ENCODE assay signal across 40 mouse cellular contexts in the genomic region with DNA sequence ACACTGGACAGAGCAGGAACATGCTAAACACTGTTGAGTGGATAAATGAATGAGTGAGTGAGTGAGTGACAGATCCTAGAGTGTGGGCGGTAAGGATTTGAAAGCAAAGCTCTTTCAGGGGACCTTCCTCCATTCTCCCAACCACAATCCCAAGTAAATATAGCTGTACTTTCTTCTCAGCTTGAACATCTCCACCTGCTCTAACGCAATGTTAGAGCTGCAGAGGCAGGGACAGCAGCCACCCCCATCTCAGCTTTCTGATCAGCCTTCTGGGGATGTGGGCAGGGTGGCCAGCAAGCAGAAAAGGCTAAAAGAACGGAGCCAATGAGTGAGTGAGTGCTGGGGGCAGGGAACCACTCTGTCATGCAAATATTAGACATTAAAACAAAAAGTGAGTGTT. TPM values are rescaled to one million over a fixed set of nuclear protein-coding genes. Genes with fewer than 3 reads are reported as not detected.
"Had no signal": no experiment of that assay in that cellular context is flagged by ENCODE, and none has a peak within 500 bp of the region (broad histone marks: within the 10 kb centered on the region; RNA-seq: fewer than 3 reads in every experiment).

No protein-coding gene starts in this region.

- H3K27me3 ChIP-seq: embryonic facial prominence, embryonic 12.5 days; embryonic facial prominence, embryonic 15.5 days; forebrain, embryonic 12.5 days; forebrain, embryonic 13.5 days; forebrain, embryonic 15.5 days had no signal

- ATAC-seq: forebrain, embryonic 13.5 days; forebrain, embryonic 14.5 days; forebrain, embryonic 15.5 days; forebrain, embryonic 16.5 days; forebrain, postnatal 0 days had no signal

- DNase-seq: cerebellum, adult 2 months; cerebellum, adult 8-10 months; cerebellum, adult 9-10 months; cerebellum, adult 9-11 months; cerebellum, postnatal 10 days; cerebellum, postnatal 14 days; cerebellum, postnatal 25 days; cerebellum, postnatal 36 days; embryo, embryonic 11 days; forebrain, postnatal 0 days; gastrocnemius, adult 2 months; gastrocnemius, postnatal 10 days; gastrocnemius, postnatal 14 days; gastrocnemius, postnatal 25 days; gastrocnemius, postnatal 36 days; heart, adult 18-20 months; heart, adult 2 months had no signal

- H3K36me3 ChIP-seq: embryonic facial prominence, embryonic 10.5 days; embryonic facial prominence, embryonic 12.5 days; embryonic facial prominence, embryonic 13.5 days; embryonic facial prominence, embryonic 15.5 days; forebrain, embryonic 10.5 days; forebrain, embryonic 12.5 days; forebrain, embryonic 15.5 days; heart, embryonic 10.5 days had no signal

- H3K4me3 ChIP-seq: embryonic facial prominence, embryonic 10.5 days; embryonic facial prominence, embryonic 12.5 days; embryonic facial prominence, embryonic 13.5 days; embryonic facial prominence, embryonic 15.5 days; erythroblast, embryonic 14.5 days; forebrain, embryonic 10.5 days; forebrain, embryonic 12.5 days; forebrain, embryonic 13.5 days; forebrain, embryonic 15.5 days; gastrocnemius, adult 2 months; heart, adult 2 months; heart, embryonic 10.5 days had no signal

- H3K4me1 ChIP-seq: embryonic facial prominence, embryonic 12.5 days; embryonic facial prominence, embryonic 15.5 days; forebrain, embryonic 10.5 days; forebrain, embryonic 12.5 days; forebrain, embryonic 13.5 days; heart, embryonic 10.5 days had no signal

- H3K27ac ChIP-seq: embryonic facial prominence, embryonic 10.5 days; embryonic facial prominence, embryonic 12.5 days; embryonic facial prominence, embryonic 13.5 days; embryonic facial prominence, embryonic 15.5 days; forebrain, embryonic 10.5 days; forebrain, embryonic 12.5 days; forebrain, embryonic 13.5 days; forebrain, embryonic 15.5 days; gastrocnemius, adult 2 months; heart, adult 2 months; heart, embryonic 10.5 days had no signal

RNA-seq across cellular contexts. Expression of a gene that starts 38.0 kb away (rescaled TPM):
- total RNA-seq: granulocyte monocyte progenitor cell, adult 5-6 weeks had no signal
- polyA plus RNA-seq: erythroblast, embryonic 14.5 days had no signal

RNA-seq across cellular contexts. Expression of a gene that starts 50.3 kb away (rescaled TPM):
- total RNA-seq: common myeloid progenitor, adult 5-6 weeks; forebrain, postnatal 0 days; gastrocnemius, adult 18-20 months; gastrocnemius, adult 2 months; gastrocnemius, adult 8-10 months; gastrocnemius, postnatal 10 days; gastrocnemius, postnatal 14 days; gastrocnemius, postnatal 25 days; gastrocnemius, postnatal 36 days; gastrocnemius, postnatal 4 days; granulocyte monocyte progenitor cell, adult 5-6 weeks; heart, adult 18-20 months; heart, adult 2 months had no signal
- polyA plus RNA-seq: cerebellum, adult 2 months; cortical plate, adult 2 months; embryonic facial prominence, embryonic 10.5 days; embryonic facial prominence, embryonic 11.5 days; embryonic facial prominence, embryonic 13.5 days; embryonic facial prominence, embryonic 14.5 days; embryonic facial prominence, embryonic 15.5 days; erythroblast, embryonic 14.5 days; forebrain, embryonic 10.5 days; forebrain, embryonic 11.5 days; forebrain, embryonic 12.5 days; forebrain, embryonic 13.5 days; forebrain, embryonic 14.5 days; forebrain, embryonic 15.5 days; forebrain, embryonic 16.5 days; forebrain, postnatal 0 days; frontal cortex, adult 2 months; gonadal fat pad, adult 2 months; heart, adult 2 months; heart, embryonic 10.5 days had no signal
